ENCODE assay signal across 29 mouse cellular contexts in the genomic region with DNA sequence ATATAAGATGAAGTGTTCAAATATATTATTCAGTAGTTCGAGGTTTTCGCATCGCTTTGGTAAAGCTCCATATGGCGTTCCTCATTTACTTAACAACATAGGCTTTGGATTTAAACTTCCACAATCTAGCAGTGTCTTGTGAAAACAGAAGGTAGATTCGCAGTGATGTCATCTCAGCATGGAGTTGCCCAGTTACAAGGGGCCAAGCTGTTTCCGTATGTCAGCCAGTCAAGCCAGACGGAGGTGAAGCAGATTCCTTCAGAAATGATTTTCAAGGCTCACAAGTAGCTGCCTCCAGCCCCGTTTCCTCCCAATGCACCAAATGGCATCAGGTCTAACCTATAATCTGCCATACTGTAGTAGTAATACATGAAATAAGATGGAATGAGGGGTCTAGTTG.
DNase-seq lines count a peak whose midpoint lies in the region; ATAC-seq and TF ChIP-seq lines count a peak whose summit lies in the region.
"Had no signal": no experiment of that assay in that cellular context is flagged by ENCODE, and none has a peak within 500 bp of the region (broad histone marks: within the 10 kb centered on the region; RNA-seq: fewer than 3 reads in every experiment).

No protein-coding gene starts in this region.

- H3K9me3 ChIP-seq in hindbrain, postnatal 0 days (ENCODE audit: low read length), result no peaks in the 10 kb centered on the region
- no peaks in the 10 kb centered on the region for H3K9me3 ChIP-seq in hindbrain, embryonic 10.5 days
- H3K9me3 ChIP-seq: embryonic facial prominence, embryonic 10.5 days; embryonic facial prominence, embryonic 15.5 days; forebrain, embryonic 13.5 days; heart, embryonic 10.5 days; heart, embryonic 15.5 days; hindbrain, embryonic 12.5 days; midbrain, embryonic 13.5 days; neural tube, embryonic 13.5 days had no signal

- H3K27ac ChIP-seq in hindbrain, postnatal 0 days, result no peak overlapping the region
- H3K27ac ChIP-seq in hindbrain, embryonic 10.5 days, result no peak overlapping the region
- H3K27ac ChIP-seq: embryonic facial prominence, embryonic 10.5 days; embryonic facial prominence, embryonic 15.5 days; forebrain, embryonic 13.5 days; heart, embryonic 10.5 days; heart, embryonic 15.5 days; hindbrain, embryonic 12.5 days; layer of hippocampus, adult 2 months; liver, embryonic 14.5 days; macrophage; midbrain, embryonic 13.5 days; neural tube, embryonic 13.5 days had no signal

- no peak overlapping the region for H3K4me3 ChIP-seq in hindbrain, postnatal 0 days (ENCODE audit: low read length)
- H3K4me3 ChIP-seq in hindbrain, embryonic 10.5 days, result no peak overlapping the region
- H3K4me3 ChIP-seq: embryonic facial prominence, embryonic 10.5 days; embryonic facial prominence, embryonic 15.5 days; forebrain, embryonic 13.5 days; heart, embryonic 10.5 days; heart, embryonic 15.5 days; hindbrain, embryonic 12.5 days; layer of hippocampus, adult 2 months; midbrain, embryonic 13.5 days; neural tube, embryonic 13.5 days had no signal

- H3K9ac ChIP-seq in hindbrain, postnatal 0 days (replicated peaks; ENCODE audit: low read length), result no peak overlapping the region
- H3K9ac ChIP-seq: embryonic facial prominence, embryonic 15.5 days; forebrain, embryonic 13.5 days; heart, embryonic 15.5 days; hindbrain, embryonic 12.5 days; liver, embryonic 14.5 days; midbrain, embryonic 13.5 days; neural tube, embryonic 13.5 days had no signal

- H3K4me2 ChIP-seq in hindbrain, postnatal 0 days (ENCODE audit: low read depth, low read length), result no peak overlapping the region
- H3K4me2 ChIP-seq: embryonic facial prominence, embryonic 15.5 days; forebrain, embryonic 13.5 days; heart, embryonic 15.5 days; hindbrain, embryonic 12.5 days; midbrain, embryonic 13.5 days; neural tube, embryonic 13.5 days had no signal

- no peaks in the 10 kb centered on the region for H3K36me3 ChIP-seq in hindbrain, postnatal 0 days (ENCODE audit: insufficient read depth, low read length)
- no peaks in the 10 kb centered on the region for H3K36me3 ChIP-seq in hindbrain, embryonic 10.5 days
- H3K36me3 ChIP-seq: embryonic facial prominence, embryonic 10.5 days; embryonic facial prominence, embryonic 15.5 days; heart, embryonic 10.5 days; heart, embryonic 15.5 days; hindbrain, embryonic 12.5 days; midbrain, embryonic 13.5 days; neural tube, embryonic 13.5 days had no signal

- no peak for TF ChIP-seq CTCF in hindbrain, postnatal 0 days (IDR thresholded peaks at IDR 0.05; ENCODE audit: low read depth)

- 83% methylated on average over 8 of the region's 8 CpGs for WGBS in hindbrain, postnatal 0 days
- WGBS in hindbrain, embryonic 10.5 days, result 91% methylated on average over 8 of the region's 8 CpGs

- no peak for ATAC-seq in hindbrain, postnatal 0 days
- ATAC-seq: forebrain, embryonic 13.5 days; intestine, embryonic 16.5 days; midbrain, embryonic 13.5 days had no signal

- DNase-seq in hindbrain, postnatal 0 days (ENCODE audit: low spot score), result peak; percentile 20
- DNase-seq in hindbrain, embryonic 10.5 days (ENCODE audit: low spot score), result no peak
- peak; percentile 90 for DNase-seq in cerebellum, adult 11-12 months
- DNase-seq in cerebellum, adult 9-10 months, result peak; percentile 95
- peak; percentile 74 to 81 for DNase-seq in cerebellum, postnatal 36 days
- DNase-seq in embryo, embryonic 11 days, result no peak
- DNase-seq in kidney, adult 9 months, result no peak
- DNase-seq in gastrocnemius, postnatal 4 days (ENCODE audit: low spot score in 2 of 2), result no peak
- DNase-seq: adrenal gland, adult 2 months; adrenal gland, postnatal 36 days; B cell, adult 2 months; kidney, adult 8-10 months; kidney, postnatal 10 days; layer of hippocampus, postnatal 36 days; liver; lung, adult 2 months; lung, postnatal 10 days had no signal

- H3K4me1 ChIP-seq in hindbrain, postnatal 0 days (ENCODE audit: insufficient read depth, low read length), result no peaks in the 10 kb centered on the region
- no peaks in the 10 kb centered on the region for H3K4me1 ChIP-seq in hindbrain, embryonic 10.5 days (replicated peaks)
- H3K4me1 ChIP-seq: embryonic facial prominence, embryonic 10.5 days; embryonic facial prominence, embryonic 15.5 days; forebrain, embryonic 13.5 days; heart, embryonic 10.5 days; heart, embryonic 15.5 days; hindbrain, embryonic 12.5 days; midbrain, embryonic 13.5 days; neural tube, embryonic 13.5 days had no signal

- no peaks in the 10 kb centered on the region for H3K27me3 ChIP-seq in hindbrain, postnatal 0 days (ENCODE audit: insufficient read depth, low read length)
- no peaks in the 10 kb centered on the region for H3K27me3 ChIP-seq in hindbrain, embryonic 10.5 days (ENCODE audit: insufficient read depth, poor library complexity, severe bottlenecking)
- H3K27me3 ChIP-seq: embryonic facial prominence, embryonic 15.5 days; forebrain, embryonic 13.5 days; heart, embryonic 15.5 days; hindbrain, embryonic 12.5 days; midbrain, embryonic 13.5 days; neural tube, embryonic 13.5 days had no signal

Comparison
In these comparisons a context has a peak if more than half of its experiments do, and no peak if none do; other contexts are left out.
1. DNase-seq: peak in hindbrain, postnatal 0 days (single experiment), cerebellum, adult 11-12 months (single experiment), cerebellum, adult 9-10 months (single experiment) and cerebellum, postnatal 36 days (2 of 2); none in hindbrain, embryonic 10.5 days (single experiment), embryo, embryonic 11 days (single experiment), kidney, adult 9 months (single experiment) and gastrocnemius, postnatal 4 days (0 of 2).